Mouse (Mus musculus): ENCODE data around the gene Clec11a.
A peak's percentile ranks its signal among the peaks of the same experiment; 100 is the strongest.

The Clec11a gene

DNA sequence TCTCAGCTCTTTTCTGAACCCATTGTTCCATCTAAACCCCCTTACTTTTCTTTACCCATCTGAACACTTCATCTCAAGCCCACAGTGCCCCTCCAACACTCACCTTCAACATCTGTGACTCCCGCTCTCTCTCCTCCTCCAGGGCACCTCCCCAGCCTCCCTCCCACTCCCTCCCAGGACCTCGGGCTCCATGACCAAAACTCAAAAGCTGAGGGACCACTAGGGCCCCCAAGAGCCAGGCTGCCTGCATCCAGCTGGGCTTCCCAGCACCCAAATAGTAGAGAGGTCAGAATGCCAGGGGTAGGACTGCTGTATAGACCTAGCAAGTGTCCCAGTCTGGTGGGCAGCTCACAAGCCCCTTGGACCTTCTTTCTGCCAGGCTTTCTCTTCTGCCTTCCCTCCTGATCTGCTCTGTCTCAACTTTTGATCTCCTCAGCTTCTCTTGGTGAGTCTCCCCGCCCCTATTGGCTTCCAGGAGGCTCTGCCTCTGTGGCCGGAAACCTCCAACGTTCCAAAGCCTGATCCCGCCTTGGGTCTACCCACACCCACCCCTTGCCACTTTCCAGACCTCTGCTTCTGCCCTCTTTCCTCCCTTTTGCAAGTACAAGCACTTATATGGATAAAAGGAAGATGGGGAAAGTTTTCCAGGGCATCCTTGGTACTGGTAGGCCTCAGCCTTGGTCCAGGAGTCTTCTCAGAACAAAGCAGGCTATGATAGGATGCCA is at the start of gene Clec11a:
Gene Clec11a (minus strand): TSS at position 387 of the 725 bp plus-strand sequence.
- DNase-seq (ENCODE audit: low spot score): no peak

DNA sequence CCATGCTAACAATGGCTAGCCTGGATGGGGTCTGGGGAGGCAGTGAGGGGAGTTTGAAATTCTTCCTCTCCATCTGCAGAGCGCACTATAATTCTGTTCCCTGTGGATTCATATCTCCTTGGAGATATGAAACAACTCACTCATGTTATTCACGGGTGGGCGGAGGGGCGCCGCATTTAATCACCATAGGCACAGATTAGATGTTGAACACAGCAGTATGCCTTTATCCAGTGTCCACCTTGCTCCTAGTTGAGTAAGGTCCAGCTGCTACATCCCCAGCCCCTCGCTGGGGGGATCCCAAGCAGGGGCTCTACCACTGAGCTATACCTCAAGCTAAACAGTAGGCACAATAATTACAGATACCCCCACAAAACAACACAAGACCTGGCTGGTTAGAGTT is 48.7 kb upstream of the Clec11a start:
- DNase-seq (ENCODE audit: low spot score): no peak

DNA sequence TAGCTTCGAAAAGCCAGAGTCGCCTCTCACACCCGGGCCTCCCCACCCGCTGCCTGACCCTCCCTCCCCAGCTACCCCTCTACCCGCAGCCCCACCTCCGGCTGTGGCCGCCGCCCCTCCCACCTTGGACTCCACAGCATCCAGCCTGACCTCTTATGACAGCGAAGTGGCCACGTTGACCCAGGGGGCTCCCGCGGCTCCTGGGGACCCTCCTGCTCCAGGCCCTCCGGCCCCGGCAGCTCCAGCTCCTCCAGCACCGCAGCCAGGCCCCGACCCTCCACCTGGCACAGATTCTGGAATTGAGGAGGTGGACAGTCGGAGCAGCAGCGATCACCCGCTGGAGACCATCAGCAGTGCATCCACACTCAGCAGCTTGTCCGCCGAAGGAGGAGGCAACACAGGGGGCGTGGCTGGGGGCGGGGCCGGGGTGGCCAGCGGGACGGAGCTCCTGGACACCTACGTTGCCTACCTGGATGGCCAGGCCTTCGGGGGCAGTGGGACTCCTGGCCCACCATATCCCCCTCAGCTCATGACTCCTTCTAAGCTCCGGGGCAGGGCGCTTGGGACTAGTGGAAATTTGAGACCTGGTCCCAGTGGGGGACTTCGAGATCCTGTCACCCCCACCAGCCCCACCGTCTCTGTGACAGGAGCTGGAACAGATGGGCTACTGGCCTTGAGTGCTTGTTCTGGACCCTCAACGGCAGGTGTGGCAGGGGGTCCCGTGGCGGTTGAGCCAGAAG is 47.1 kb upstream of the Clec11a start:
- DNase-seq (ENCODE audit: low spot score): no peak

DNA sequence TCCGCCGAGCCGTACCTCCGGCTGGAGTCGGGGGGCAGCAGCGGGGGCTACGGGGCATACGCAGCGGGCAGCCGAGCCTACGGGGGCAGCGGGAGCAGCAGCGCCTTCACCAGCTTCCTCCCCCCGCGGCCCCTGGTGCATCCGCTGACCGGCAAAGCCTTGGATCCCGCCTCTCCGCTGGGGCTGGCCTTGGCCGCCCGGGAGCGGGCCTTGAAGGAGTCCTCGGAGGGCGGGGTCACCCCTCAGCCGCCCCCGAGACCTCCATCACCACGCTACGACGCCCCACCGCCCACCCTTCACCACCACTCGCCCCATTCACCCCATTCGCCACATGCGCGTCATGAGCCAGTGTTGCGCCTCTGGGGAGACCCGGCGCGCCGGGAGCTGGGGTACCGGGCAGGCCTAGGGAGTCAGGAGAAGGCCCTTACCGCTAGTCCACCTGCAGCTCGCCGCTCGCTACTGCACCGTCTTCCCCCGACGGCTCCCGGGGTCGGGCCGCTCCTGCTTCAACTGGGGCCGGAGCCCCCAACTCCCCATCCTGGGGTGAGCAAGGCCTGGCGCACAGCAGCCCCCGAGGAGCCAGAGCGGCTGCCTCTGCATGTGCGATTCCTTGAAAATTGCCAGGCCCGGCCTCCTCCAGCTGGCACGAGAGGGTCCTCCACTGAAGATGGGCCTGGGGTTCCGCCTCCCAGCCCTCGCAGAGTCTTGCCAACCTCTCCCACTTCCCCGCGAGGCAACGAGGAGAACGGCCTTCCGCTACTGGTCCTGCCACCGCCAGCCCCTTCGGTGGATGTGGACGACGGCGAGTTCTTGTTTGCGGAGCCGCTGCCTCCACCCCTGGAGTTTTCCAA is 46.3 kb upstream of the Clec11a start:
- no peak for DNase-seq (ENCODE audit: low spot score)

DNA sequence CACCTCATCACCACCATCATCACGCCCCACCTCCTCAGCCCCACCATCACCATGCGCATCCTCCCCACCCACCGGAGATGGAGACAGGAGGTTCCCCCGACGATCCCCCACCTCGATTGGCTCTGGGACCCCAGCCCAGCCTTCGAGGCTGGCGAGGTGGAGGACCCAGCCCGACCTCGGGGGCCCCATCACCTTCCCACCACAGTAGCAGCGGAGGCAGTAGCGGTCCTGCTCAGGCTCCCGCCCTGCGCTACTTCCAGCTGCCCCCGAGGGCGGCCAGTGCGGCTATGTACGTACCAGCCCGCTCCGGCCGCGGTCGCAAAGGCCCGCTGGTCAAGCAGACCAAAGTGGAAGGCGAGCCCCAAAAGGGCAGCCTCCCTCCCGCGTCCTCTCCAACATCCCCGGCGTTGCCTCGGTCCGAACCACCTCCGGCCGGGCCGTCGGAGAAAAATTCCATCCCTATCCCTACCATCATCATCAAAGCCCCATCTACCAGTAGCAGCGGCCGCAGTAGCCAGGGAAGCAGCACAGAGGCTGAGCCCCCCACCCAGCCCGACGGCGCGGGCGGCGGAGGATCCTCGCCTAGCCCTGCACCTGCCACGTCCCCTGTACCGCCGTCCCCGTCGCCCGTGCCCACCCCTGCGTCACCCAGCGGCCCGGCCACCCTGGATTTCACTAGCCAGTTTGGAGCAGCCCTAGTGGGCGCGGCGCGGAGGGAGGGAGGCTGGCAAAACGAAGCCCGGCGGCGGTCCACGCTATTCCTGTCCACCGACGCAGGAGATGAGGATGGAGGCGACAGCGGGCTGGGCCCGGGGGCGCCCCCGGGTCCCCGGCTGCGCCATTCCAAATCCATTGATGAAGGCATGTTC is 45.4 kb upstream of the Clec11a start:
- no peak for DNase-seq (ENCODE audit: low spot score)

DNA sequence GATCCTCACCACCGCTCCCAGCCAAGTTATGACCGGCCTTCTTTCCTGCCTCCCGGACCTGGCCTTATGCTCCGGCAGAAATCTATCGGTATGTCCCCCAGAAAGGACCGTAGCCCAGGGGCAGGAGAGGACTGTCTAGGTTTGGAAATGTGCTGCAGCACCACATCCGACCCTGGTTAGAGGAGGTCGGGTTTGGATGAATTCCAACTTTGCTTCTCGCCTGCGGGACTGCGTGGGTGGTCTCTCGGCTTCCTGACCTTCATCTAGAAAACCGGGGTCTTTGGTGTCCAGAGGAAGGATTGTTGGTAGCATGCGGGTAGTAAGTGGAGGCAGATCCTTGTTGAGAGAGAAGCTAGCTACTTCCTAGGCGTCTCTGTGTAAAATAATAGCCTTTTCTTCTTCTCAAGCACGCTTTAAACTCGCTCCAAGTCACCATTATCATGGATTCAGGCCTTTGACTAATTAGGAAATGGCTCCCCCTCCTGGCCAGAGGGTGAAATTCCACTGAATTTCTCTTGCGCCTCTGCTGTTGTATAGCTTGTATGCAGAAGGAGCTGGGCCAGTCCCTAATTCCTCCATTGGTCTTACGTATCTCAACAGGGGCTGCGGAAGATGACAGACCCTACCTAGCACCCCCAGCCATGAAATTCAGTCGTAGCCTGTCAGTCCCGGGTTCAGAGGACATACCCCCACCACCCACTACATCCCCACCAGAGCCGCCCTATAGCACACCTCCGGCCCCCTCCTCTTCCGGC is 44.4 kb upstream of the Clec11a start:
- DNase-seq (ENCODE audit: low spot score): peak; percentile 79

DNA sequence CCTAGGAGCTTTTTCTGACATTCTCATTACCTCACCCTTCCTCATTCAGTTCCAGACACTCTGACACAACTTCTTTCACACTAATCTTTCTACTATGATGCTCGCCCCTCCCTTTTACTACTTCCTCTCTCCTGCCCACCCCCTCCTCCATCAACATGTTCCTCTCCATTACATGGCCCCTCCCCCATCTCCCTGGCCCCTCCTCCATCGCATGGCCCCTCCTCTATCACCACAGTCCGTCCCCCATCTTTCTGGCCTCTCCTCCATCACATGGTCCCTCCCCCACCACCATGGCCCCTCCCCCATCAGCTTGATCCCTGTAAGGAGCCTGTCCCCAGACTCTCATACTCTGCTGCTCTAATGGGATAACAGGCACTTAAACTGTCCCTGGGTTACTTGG is 42.3 kb upstream of the Clec11a start:
- DNase-seq (ENCODE audit: low spot score): no peak

DNA sequence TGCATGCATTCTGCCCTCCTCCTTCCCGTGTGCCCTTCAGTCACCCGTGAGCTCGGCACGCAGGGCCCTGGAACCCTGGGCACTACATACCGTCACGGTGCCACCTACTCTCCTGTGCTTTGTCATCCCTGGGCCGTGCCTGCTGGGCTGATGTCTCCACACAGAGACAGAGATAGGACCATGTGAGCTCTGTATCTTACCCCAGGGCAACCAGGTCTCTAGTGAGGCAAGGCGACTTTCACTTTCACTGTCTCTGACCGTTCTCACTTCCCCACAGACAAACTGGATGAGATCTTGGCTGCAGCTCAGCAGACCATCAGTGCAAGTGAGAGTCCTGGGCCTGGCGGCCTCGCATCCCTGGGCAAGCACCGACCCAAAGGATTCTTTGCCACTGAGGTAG is 37.9 kb upstream of the Clec11a start:
- DNase-seq (ENCODE audit: low spot score): no peak

DNA sequence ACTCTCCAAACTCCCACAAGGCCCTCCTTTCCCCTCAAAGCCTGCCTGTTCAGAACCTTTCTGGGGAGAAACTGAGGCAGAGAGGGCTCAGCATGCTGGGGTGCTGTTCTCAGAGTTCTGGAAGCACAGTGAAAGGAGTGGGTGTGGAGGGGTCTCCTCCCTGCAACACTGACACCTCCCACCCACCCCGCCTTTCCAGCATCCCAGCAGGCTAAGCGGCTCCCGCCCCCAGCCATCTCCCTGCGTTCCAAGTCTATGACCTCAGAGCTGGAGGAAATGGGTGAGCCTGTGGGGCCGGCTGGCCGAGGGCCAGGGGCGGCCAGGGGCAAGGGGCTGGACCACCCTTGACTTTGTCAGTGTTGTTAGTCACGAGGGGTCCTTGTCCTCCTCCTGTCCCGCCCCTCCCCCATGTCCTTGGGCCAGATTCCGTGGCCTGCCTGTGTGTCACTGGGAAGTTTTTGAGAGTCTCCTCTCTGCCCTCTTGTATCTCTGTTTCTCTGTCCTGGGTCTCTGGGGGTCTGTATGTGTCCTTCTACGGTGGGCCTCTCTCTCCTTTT is 36.8 kb upstream of the Clec11a start:
- no peak for DNase-seq (ENCODE audit: low spot score)

DNA sequence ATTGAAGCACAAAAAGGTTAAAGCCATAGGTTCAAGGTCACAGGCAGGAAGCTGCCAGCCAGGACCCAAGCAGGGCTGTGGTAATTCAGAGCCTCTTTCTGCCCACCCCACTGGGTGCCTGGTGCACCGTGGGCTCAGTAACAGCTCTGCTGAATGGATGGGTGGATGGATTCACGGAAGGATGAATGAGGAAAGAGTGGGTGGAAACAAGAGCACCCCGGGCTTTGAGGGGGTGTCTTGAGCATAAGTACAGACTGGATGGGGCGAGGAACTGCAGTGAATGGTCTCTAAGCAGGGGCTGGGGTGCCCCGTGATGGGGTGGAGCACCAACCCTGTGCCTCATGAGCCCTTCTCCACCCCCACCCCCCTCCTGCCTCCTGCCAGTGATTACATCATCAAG is 35.0 kb upstream of the Clec11a start:
- DNase-seq (ENCODE audit: low spot score): no peak

DNA sequence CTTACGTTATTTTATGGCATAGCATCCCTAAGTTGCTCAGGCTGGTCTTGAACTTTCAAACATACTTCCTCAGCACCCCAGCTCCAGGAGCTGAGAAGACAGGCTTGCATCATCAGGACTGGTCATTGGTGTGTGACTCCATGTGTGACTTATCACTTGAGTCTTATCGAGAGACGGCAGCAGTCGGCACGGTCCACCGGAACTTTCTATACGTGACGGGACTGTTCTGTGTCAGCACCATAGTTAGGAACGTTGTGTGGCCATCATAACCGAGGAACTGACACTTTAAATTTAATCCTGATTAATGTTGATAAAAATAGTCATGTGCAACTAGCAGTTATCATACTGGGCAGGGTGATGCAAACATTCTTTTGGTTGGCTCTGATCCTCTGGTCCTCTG is 34.4 kb upstream of the Clec11a start:
- no peak for DNase-seq (ENCODE audit: low spot score)

DNA sequence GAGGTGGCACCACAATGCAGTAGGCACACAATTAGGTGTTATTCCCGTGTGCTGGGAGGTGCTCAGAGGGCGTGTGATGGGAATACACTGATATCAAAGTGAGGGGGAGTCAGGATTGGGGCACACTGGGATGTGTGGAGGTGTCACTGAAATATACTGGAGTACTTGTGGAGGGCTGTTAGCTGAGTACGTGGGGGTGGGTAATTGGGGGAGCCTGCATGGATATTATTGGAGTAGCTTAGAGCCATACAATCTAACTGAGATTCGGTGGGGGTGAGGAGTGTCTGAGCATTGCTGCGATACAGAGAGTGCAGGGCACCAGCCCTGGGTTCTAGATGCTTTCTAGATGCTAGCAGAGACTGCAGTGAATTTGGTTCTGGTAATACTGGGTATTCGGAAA is 33.5 kb upstream of the Clec11a start:
- no peak for DNase-seq (ENCODE audit: low spot score)

DNA sequence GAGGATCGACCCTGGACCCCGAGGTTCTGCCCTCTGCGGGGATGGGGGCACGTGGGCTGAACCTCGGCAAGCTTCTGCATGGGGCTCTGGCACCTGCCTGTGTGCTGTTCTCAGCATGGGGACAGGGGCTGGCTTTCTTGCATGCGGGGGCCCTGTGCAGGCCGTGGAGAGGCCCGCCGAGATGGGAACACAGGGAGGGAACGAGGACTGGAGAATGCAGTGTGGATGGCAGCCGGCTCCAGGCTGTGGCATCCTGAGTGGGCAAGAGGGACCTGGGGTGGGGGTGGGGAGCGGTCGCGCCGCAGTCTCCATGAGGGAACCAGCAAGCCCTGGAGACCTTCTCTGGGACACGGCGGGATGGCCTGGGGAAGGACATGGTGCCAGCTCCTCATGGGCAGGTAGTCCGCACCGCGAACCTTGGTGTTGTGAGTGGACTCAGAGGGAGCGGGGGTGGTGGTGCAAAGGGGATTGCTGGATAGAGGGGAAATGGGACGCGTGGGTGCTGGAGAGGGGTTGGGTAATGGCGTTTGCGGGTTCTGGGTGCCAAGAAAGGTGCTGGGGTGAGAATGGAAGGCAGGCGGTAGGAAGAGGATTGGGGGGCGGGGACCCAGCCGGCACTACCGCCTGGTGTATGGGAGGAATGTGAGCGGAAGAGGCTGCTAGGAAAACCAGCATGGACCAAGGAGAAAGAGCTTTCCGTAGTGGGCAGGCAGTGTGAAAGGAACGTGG is 30.6 kb upstream of the Clec11a start:
- DNase-seq (ENCODE audit: low spot score): no peak

DNA sequence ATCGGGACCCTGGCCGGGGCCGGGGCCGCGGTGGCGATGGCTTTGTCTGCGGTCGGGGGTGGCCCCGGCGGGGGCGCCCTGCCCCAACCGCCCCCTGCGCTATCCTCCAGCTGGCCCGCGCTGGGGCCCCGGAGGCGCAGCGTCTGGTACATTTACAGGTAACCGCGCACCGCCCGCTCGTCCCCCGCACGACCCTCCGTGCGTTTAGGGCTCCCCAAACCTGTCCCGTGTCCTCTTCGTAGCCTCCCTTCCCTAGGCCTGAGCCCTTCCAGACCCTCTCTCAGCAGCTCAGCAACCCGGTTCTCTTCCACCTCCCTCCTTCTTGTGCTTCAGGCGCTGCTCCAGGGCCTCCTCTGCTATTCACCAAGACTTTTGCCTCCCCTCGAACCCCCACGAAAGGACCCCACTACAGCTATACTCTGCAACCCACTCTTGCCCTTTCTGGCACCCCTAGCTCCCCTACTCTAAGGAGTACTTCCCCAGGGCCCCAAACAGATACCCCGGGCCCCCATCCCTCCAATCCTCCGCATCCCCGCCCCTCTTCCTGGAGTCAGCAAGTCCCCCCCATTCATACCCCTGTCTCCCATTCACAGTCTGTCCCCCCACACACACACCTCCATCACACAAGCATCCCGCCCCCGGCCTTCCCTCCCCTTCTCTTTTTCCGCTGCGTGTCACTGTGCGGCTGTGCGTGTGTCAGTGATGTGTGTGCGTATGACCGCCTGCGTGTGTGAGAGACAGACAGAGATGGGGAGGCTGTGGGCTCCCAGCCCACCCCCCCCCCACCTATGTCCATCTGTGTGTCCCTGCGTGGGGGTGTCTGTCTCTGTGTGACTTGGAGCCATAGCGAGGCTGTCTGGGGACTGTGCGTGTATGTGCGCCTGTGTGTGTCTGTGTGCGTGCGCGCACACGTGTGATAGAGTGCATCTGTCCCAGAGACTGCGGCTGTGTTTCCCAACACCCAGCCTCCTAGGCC is 29.6 kb upstream of the Clec11a start:
- no peak for DNase-seq (ENCODE audit: low spot score)

DNA sequence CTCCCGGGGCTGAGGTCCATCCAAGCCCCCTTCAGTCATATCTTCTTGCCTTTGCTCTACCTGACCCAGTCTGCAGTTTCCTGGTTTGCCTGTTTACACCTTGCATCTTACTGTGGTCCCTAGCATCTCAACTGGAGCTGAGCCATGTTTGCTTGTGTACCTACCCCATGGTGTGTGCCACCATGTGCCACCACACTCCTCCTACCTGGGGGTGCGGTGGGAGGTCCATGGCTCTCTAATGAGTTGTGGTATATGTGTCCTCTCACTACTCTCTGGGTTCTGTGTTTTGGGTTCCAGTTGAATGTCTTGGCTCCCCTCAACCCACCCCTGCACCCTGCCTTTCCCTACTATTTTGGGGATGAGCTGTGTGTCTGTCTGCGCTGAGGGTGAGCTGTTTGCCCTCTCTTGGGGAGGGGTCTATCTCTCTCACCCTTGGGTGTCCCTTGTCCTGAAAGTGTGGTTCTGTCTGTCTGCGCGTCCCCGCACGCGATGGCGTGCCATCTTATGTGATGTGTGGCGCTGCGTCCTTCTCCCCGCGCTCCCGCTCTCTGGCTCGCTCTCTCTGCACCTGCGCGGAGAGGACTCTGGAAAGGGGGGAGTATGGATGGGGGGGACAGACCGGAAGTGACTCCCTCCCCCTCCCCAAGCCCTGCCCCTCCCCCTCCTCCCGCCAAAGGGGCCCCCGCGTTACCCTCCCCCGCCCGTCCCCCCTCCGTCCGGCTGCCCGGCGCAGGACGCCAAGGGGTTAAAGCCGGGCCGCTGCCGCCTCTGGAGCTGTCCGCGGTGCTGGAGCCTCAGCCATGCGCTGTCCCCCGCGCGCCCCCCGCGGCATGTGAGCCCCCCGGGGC is 28.6 kb upstream of the Clec11a start:
- DNase-seq (ENCODE audit: low spot score): no peak

DNA sequence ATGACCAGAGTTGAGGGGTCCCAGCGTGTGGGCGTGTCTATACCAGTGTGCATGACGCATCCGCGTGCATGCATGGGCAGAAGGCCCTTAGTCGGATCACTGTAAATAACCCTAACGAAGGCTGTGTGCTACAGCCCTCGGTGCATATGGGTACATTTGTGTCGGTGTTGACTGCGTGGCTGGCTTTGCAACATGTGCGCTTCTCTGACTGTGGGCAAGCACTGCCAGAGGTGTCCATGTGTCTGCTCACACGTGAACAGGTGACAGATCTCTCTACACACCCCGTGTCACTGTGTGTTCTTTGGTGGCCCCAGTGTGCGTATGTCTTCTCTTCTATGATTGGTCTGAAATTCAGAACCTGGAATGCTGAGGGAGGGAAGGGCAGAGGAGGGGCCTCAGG is 27.4 kb upstream of the Clec11a start:
- DNase-seq (ENCODE audit: low spot score): no peak

DNA sequence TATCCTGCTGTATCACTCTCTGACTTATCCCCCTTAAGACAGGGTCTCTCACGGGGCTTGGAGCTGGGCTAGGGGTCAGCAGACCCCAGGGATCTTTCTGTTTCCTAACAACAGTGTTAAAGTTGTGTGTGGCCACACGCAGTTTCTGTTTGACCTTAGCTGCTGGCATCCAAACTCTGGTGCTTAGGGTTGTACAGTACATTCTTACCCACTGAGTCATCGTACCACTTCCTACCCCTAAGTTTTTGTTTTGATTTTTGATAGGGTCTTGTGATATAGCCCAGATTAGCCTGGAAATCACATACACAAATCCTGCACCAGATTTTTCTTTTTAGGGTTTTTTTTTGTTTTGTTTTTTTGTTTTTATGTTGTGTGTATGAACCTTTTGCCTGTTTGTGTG is 25.6 kb upstream of the Clec11a start:
- no peak for DNase-seq (ENCODE audit: low spot score)

DNA sequence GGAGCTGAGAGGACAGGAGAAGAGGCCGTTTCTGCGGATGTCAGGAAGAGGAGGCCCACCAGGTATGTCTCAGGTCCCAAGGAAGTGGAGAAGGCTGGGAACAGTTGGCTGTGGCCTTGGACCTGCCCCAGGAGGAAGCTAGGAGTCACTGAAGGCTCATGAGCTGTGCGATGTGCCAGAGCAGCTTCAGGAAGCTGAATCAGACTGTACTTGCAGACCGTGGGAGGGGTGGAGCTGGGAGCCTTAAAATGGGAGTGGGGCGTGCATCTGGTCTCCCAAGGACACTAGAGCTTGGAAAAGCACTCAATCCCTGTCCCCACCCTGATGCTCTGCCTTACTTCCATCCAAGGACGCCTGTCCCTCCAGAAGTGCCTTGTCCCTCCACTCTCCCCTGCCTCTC is 19.9 kb upstream of the Clec11a start:
- DNase-seq (ENCODE audit: low spot score): no peak
